Mouse (Mus musculus): ENCODE measurements around the gene Eprs. TPM values are rescaled to one million over a fixed set of nuclear protein-coding genes. Genes with fewer than 3 reads are reported as not detected.

The Eprs gene
- polyA plus RNA-seq, 1 experiment: 44.2 TPM

DNA sequence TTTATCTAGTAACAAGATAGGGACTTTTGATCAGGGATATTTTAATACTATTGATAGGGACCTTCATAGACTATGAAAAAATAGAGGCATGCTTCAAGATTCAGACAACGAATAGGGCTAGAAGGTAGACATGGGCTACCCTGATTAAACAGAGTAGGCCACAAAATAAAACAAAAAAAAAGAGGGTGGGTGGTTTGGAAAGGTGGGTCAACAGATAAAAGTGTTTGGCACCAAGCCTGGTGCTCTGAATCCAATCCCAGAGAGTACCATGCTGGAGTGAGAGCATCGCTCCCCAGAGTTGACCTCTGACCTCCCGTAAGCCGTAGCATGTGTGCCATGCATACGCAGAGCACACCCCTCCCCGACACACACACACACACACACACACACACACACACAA is 89.6 kb downstream of the Eprs start:
- no peak for TF ChIP-seq MYOG (IDR thresholded peaks at IDR 0.05; ENCODE audit: control insufficient read depth, extremely low read depth, insufficient read length)
- no peak for TF ChIP-seq CTCF (IDR thresholded peaks at IDR 0.05; ENCODE audit: control insufficient read depth, insufficient read depth, insufficient read length)
- no peak for TF ChIP-seq FOSL1 (IDR thresholded peaks at IDR 0.05; ENCODE audit: insufficient read depth, low read length, poor library complexity, severe bottlenecking)
- no peak for TF ChIP-seq USF1 (IDR thresholded peaks at IDR 0.05; ENCODE audit: low read depth)
- TF ChIP-seq CEBPB (IDR thresholded peaks at IDR 0.05; ENCODE audit: low read depth): no peak
- no peak for TF ChIP-seq MAX (IDR thresholded peaks at IDR 0.05)
- no peak for TF ChIP-seq MYOD1 (IDR thresholded peaks at IDR 0.05; ENCODE audit: control insufficient read depth, insufficient read length, low read depth)

DNA sequence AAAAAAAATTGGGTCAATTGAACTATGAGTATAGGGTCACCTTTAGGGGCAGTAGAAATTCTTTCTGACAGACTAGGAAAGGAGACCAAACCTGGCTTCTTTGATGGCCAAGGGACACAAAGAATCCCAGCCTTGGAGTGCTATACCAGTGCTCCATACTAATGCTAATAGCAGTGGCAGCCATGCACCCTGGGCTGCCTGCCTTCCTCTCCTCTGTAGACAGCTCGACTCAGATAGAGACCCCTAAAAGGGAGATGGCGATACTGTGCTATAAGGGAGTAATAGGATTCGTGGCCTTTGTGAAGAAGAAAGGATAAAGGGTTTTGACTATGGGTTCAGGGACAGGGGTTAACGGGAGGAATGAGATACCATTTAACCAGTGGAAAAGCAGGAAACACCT is 91.3 kb downstream of the Eprs start:
- H3K79me2 ChIP-seq (ENCODE audit: control insufficient read depth, insufficient read depth): no peaks in the 10 kb centered on the region
- H3K27me3 ChIP-seq (ENCODE audit: control insufficient read depth, insufficient read depth, insufficient read length): peaks cover 19% of the 10 kb centered on the region
- no peaks in the 10 kb centered on the region for H3K36me3 ChIP-seq (ENCODE audit: control insufficient read depth, insufficient read depth)
- H3ac ChIP-seq (ENCODE audit: control insufficient read depth, insufficient read length, low read depth): no peak overlapping the region
- no peaks in the 10 kb centered on the region for H3K79me3 ChIP-seq (ENCODE audit: low read depth)
- no peak for TF ChIP-seq USF1 (IDR thresholded peaks at IDR 0.05; ENCODE audit: low read depth)
- TF ChIP-seq MYOD1 (IDR thresholded peaks at IDR 0.05; ENCODE audit: control insufficient read depth, insufficient read length, low read depth): no peak
- TF ChIP-seq CTCF (IDR thresholded peaks at IDR 0.05; ENCODE audit: control insufficient read depth, insufficient read depth, insufficient read length): no peak
- H3K4me3 ChIP-seq (ENCODE audit: insufficient read depth, poor library complexity, severe bottlenecking): no peak overlapping the region

More for the DNA sequence above, 89.6 kb downstream of the Eprs start:
- peaks cover 24% of the 10 kb centered on the region for H3K27me3 ChIP-seq (ENCODE audit: control insufficient read depth, insufficient read depth, insufficient read length)
- no peak overlapping the region for H3K4me3 ChIP-seq (ENCODE audit: insufficient read depth, poor library complexity, severe bottlenecking)
- H3K36me3 ChIP-seq (ENCODE audit: control insufficient read depth, insufficient read depth): no peaks in the 10 kb centered on the region
- no peaks in the 10 kb centered on the region for H3K79me2 ChIP-seq (ENCODE audit: control insufficient read depth, insufficient read depth)
- H3K79me3 ChIP-seq (ENCODE audit: low read depth): no peaks in the 10 kb centered on the region
- H3ac ChIP-seq (ENCODE audit: control insufficient read depth, insufficient read length, low read depth): no peak overlapping the region

DNA sequence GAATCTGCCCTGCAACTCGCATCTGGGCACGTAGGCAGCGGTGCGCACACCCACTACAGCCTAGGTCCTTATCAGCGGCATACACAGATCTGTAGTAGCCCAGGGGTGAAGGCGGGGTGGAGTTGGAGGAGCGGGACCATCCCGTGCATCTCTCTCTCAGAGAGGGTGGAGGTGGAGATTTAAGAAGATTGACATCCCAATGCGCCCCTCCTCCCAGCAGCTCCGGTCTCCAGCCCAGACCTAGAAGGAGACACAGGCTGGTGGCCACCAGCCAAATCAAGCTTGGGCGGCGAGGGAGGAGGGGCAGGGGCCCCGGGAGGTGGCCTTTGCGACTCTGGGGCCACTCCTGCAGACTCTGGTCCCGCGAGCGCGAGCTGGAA is 91.7 kb downstream of the Eprs start, which contains the start of gene Slc30a10:
Gene Slc30a10, plus strand, starts transcription at position 274 of the 380 bp plus-strand sequence.
- Histone ChIP-seq H3K4me3 (ENCODE audit: insufficient read depth, poor library complexity, severe bottlenecking) (no peak within 1 kb of the TSS), H3K36me3 (ENCODE audit: control insufficient read depth, insufficient read depth) (no peaks in the 10 kb centered on the region), H3K79me3 (ENCODE audit: low read depth) (no peaks in the 10 kb centered on the region), H3ac (ENCODE audit: control insufficient read depth, insufficient read length, low read depth) (no peak within 1 kb of the TSS), H3K27me3 (ENCODE audit: control insufficient read depth, insufficient read depth, insufficient read length) (peaks cover 19% of the 10 kb centered on the region), H3K79me2 (ENCODE audit: control insufficient read depth, insufficient read depth) (no peaks in the 10 kb centered on the region)
- TF ChIP-seq CEBPB (IDR thresholded peaks at IDR 0.05; ENCODE audit: low read depth) (no peak), MYOG (IDR thresholded peaks at IDR 0.05; ENCODE audit: control insufficient read depth, extremely low read depth, insufficient read length) (no peak), CTCF (IDR thresholded peaks at IDR 0.05; ENCODE audit: control insufficient read depth, insufficient read depth, insufficient read length) (no peak), MAX (IDR thresholded peaks at IDR 0.05) (no peak), MYOD1 (IDR thresholded peaks at IDR 0.05; ENCODE audit: control insufficient read depth, insufficient read length, low read depth) (no peak), USF1 (IDR thresholded peaks at IDR 0.05; ENCODE audit: low read depth) (no peak), FOSL1 (IDR thresholded peaks at IDR 0.05; ENCODE audit: insufficient read depth, low read length, poor library complexity, severe bottlenecking) (no peak)

DNA sequence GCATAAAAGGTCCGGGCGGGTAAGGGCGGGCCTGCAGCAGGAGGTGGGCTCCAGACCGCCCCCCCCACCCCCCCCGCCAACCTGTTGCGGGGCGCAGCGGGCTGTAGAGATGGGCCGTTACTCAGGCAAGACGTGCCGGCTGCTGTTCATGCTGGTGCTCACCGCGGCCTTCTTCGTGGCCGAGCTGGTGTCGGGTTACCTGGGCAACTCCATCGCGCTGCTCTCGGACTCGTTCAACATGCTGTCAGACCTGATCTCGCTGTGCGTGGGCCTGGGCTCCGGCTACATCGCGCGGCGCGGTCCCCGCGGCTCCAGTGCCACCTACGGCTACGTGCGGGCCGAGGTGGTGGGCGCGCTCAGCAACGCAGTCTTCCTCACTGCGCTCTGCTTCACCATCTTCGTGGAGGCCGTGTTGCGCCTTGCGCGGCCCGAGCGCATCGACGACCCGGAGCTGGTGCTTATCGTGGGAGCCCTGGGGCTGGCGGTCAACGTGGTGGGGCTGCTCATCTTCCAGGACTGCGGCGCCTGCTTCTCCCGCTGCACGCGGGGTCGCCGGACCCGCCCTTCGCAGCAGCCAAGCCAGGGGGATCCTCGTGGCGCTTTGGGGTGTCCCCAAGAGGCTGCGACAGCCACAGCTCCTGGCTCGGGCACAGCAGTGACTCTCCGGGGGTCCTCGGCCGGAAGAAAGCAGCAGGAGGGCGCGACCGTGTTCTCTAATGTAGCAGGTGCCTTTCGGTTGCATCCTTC is 92.3 kb downstream of the Eprs start:
- TF ChIP-seq MAX (IDR thresholded peaks at IDR 0.05): no peak
- no peak for TF ChIP-seq CEBPB (IDR thresholded peaks at IDR 0.05; ENCODE audit: low read depth)
- TF ChIP-seq MYOG (IDR thresholded peaks at IDR 0.05; ENCODE audit: control insufficient read depth, extremely low read depth, insufficient read length): no peak
- no peak for TF ChIP-seq MYOD1 (IDR thresholded peaks at IDR 0.05; ENCODE audit: control insufficient read depth, insufficient read length, low read depth)
- TF ChIP-seq CTCF (IDR thresholded peaks at IDR 0.05; ENCODE audit: control insufficient read depth, insufficient read depth, insufficient read length): no peak
- no peak for TF ChIP-seq USF1 (IDR thresholded peaks at IDR 0.05; ENCODE audit: low read depth)
- TF ChIP-seq FOSL1 (IDR thresholded peaks at IDR 0.05; ENCODE audit: insufficient read depth, low read length, poor library complexity, severe bottlenecking): no peak
- no peaks in the 10 kb centered on the region for H3K79me2 ChIP-seq (ENCODE audit: control insufficient read depth, insufficient read depth)
- peaks cover 19% of the 10 kb centered on the region for H3K27me3 ChIP-seq (ENCODE audit: control insufficient read depth, insufficient read depth, insufficient read length)
- no peak overlapping the region for H3ac ChIP-seq (ENCODE audit: control insufficient read depth, insufficient read length, low read depth)
- no peaks in the 10 kb centered on the region for H3K79me3 ChIP-seq (ENCODE audit: low read depth)
- H3K4me3 ChIP-seq (ENCODE audit: insufficient read depth, poor library complexity, severe bottlenecking): no peak overlapping the region
- no peaks in the 10 kb centered on the region for H3K36me3 ChIP-seq (ENCODE audit: control insufficient read depth, insufficient read depth)

DNA sequence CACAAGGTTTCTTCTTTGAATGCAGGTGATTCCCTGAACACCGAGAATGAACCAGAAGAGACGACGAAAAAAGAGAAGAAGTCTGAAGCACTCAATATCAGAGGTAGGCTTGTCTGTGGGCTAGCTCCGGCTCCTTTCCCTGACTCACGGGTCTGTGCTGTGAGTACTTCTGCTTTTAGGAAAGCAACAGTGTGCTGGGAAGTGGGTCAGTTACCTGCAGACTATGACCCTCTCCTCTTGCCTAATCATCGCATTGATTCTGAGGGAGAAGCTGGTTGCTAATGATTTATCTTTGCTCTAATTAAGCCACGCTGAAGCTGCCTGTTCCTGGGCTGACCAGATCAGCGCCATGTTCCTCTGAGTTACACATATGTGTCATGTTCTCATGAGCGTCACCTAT is 93.5 kb downstream of the Eprs start:
- no peak overlapping the region for H3ac ChIP-seq (ENCODE audit: control insufficient read depth, insufficient read length, low read depth)
- peaks cover 22% of the 10 kb centered on the region for H3K27me3 ChIP-seq (ENCODE audit: control insufficient read depth, insufficient read depth, insufficient read length)
- H3K79me3 ChIP-seq (ENCODE audit: low read depth): no peaks in the 10 kb centered on the region
- no peak overlapping the region for H3K4me3 ChIP-seq (ENCODE audit: insufficient read depth, poor library complexity, severe bottlenecking)
- TF ChIP-seq FOSL1 (IDR thresholded peaks at IDR 0.05; ENCODE audit: insufficient read depth, low read length, poor library complexity, severe bottlenecking) (no peak), CEBPB (IDR thresholded peaks at IDR 0.05; ENCODE audit: low read depth) (no peak), MAX (IDR thresholded peaks at IDR 0.05) (no peak), MYOD1 (IDR thresholded peaks at IDR 0.05; ENCODE audit: control insufficient read depth, insufficient read length, low read depth) (no peak), MYOG (IDR thresholded peaks at IDR 0.05; ENCODE audit: control insufficient read depth, extremely low read depth, insufficient read length) (no peak), USF1 (IDR thresholded peaks at IDR 0.05; ENCODE audit: low read depth) (no peak)
- H3K36me3 ChIP-seq (ENCODE audit: control insufficient read depth, insufficient read depth): no peaks in the 10 kb centered on the region
- H3K79me2 ChIP-seq (ENCODE audit: control insufficient read depth, insufficient read depth): no peaks in the 10 kb centered on the region

DNA sequence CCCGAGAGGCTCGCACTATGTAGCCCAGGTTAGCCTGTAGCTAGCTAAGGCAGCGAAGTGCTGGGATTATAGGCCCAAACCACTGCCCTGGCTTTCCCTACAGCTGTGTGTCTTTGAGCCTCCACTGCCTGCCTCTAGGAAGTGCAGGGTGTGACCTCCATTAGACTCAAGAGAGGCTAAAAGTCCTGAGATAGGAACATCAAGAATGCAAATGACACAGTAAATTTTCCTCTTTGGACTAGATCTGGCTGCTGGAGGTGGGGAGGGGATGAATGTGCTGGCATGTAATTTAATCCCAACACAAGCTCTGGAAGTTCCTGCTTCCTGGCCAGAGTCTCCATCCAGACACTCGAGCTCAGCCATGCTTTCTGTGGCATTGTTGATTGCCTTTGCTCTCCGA is 97.3 kb downstream of the Eprs start:
- TF ChIP-seq CEBPB (IDR thresholded peaks at IDR 0.05; ENCODE audit: low read depth) (no peak), MAX (IDR thresholded peaks at IDR 0.05) (no peak)
- no peaks in the 10 kb centered on the region for H3K36me3 ChIP-seq (ENCODE audit: control insufficient read depth, insufficient read depth)
- H3K79me3 ChIP-seq (ENCODE audit: low read depth): no peaks in the 10 kb centered on the region
- H3K79me2 ChIP-seq (ENCODE audit: control insufficient read depth, insufficient read depth): no peaks in the 10 kb centered on the region
- H3K27me3 ChIP-seq (ENCODE audit: control insufficient read depth, insufficient read depth, insufficient read length): peaks cover 25% of the 10 kb centered on the region
- H3ac ChIP-seq (ENCODE audit: control insufficient read depth, insufficient read length, low read depth): no peak overlapping the region
- no peak overlapping the region for H3K4me3 ChIP-seq (ENCODE audit: insufficient read depth, poor library complexity, severe bottlenecking)
